Mouse (Mus musculus): ENCODE measurements around the gene Atcay. TPM values are rescaled to one million over a fixed set of nuclear protein-coding genes. Genes with fewer than 3 reads are reported as not detected.

Gene Atcay
- polyA plus RNA-seq, 1 experiment from 2014 or later = 8.7 TPM

GRCm38 (mm10) chr10:81168087-81168431 lies 62.6 kb downstream of the Atcay start:
- H3K4me1 ChIP-seq = peaks cover 44% of the 10 kb centered on the region
- peak overlapping the region; percentile 98 for H3K4me3 ChIP-seq
- H3K9me3 ChIP-seq (replicated peaks) = no peaks in the 10 kb centered on the region
- peaks cover 27% of the 10 kb centered on the region for H3K36me3 ChIP-seq
- no peaks in the 10 kb centered on the region for H3K27me3 ChIP-seq (ENCODE audit: low read depth, poor library complexity, severe bottlenecking)
- peak overlapping the region; percentile 92 for H3K27ac ChIP-seq (replicated peaks)
- WGBS = 8% methylated on average over 5 of the region's 5 CpGs
- DNase-seq (ENCODE audit: low spot score) = no peak

DNA sequence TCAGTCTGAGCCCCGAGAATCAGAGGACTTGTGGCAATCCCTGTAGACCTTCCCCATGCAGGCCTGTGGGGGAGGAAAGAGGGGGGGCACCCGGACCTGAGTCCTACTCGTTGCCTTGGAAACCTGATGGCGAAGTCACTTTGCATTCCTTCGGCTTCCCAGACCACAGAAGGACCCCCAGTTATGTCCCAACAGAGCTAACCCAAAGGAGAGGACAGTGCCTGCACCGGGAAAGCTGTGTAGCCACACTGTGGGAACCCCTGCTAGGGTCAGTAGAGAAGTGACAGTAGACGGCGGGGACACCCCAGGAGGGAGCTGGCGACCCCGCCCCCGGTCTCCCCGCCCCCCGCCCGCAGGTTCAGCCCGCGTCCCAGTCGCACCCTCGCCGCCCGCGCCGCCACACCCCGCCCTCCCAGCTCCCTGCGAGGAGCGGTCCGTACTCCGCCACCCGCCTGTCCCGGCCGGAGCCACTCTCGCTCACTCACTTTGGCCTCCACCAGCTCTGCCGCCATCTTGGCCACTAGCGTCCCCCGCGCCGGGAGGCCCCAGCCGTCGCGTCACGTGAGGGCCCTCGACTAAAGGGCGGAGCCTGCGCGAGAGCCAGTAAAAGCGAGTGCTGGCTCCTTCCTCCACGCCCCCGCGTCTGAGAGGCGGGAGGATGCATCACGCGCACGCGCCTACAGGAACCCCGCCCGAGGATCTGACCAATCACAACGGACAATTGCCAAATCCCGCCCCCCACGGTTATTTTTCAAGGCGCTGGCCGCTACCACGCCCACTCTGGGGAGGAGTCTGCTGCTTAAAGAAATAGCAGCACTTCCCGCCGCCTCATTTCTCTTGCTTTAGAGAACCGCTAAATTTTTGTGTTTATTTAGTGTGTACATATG lies 63.2 kb downstream of the Atcay start, which contains the start of gene Pias4:
Gene Pias4, minus strand, starts transcription at position 724 of the 887 bp plus-strand sequence.
- H3K9me3 ChIP-seq (replicated peaks) = no peaks in the 10 kb centered on the region
- peak within 1 kb of the TSS; percentile 92 for H3K27ac ChIP-seq (replicated peaks)
- WGBS = under 1% methylated on average over 57 of the region's 64 CpGs
- H3K36me3 ChIP-seq = peaks cover 33% of the 10 kb centered on the region
- peak within 1 kb of the TSS; percentile 98 for H3K4me3 ChIP-seq
- DNase-seq (ENCODE audit: low spot score) = peak; percentile 100
- peaks cover 42% of the 10 kb centered on the region for H3K4me1 ChIP-seq
- H3K27me3 ChIP-seq (ENCODE audit: low read depth, poor library complexity, severe bottlenecking) = no peaks in the 10 kb centered on the region

DNA sequence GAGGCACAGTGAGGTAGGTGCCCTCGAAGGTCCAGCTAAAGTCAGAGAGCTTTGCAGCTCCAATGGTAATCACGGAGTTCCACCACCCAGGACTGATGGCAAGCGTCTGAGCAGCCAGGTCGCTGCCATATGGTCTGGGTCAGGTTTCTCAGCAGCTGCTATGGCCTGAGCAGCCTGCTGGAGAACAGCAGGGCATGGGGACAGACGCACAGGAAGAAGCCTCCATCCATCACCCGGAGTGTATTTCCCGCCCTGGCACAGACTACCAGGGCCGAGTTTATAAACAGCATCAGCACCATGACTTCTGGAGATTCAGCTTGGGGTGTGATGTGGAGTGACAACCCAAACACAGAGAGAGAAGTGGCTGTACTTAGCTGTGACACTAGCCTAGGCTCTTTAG lies 65.5 kb downstream of the Atcay start:
- Histone ChIP-seq H3K27ac (replicated peaks) (no peak overlapping the region), H3K9me3 (replicated peaks) (no peaks in the 10 kb centered on the region), H3K27me3 (ENCODE audit: low read depth, poor library complexity, severe bottlenecking) (no peaks in the 10 kb centered on the region), H3K4me1 (peaks cover 48% of the 10 kb centered on the region), H3K36me3 (peaks cover 56% of the 10 kb centered on the region), H3K4me3 (no peak overlapping the region)
- DNase-seq (ENCODE audit: low spot score) = no peak
- 88% methylated on average over 8 of the region's 8 CpGs for WGBS

DNA sequence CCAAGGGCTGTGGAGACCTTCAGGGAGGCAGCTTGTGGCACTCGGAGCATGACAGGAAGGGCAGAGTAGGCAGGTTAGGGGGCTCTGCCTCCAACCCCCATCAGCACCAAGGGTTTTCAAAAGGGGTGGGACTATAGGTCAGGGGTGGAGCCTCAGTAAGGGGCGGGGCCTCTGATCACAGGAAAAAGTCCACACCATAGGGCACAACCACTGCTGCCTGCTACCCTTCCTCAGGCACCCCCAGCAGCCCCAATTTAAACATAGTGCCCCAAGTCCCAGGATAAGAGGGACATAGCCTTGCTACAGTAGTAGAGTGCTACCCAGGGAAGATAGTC lies 68.3 kb downstream of the Atcay start:
- Histone ChIP-seq H3K27ac (replicated peaks) (no peak overlapping the region), H3K27me3 (ENCODE audit: low read depth, poor library complexity, severe bottlenecking) (no peaks in the 10 kb centered on the region), H3K36me3 (peaks cover 83% of the 10 kb centered on the region), H3K4me1 (peaks cover 26% of the 10 kb centered on the region), H3K9me3 (replicated peaks) (no peaks in the 10 kb centered on the region), H3K4me3 (peak overlapping the region; percentile 9; the same call in 1 of the 2 replicates)
- no peak for DNase-seq (ENCODE audit: low spot score)
- 89% methylated on average over 2 of the region's 2 CpGs for WGBS

- no peaks in the 10 kb centered on the region for H3K27me3 ChIP-seq (ENCODE audit: low read depth, poor library complexity, severe bottlenecking)
- H3K4me1 ChIP-seq = peaks cover 21% of the 10 kb centered on the region
- no peaks in the 10 kb centered on the region for H3K9me3 ChIP-seq (replicated peaks)
- H3K36me3 ChIP-seq = peaks cover 88% of the 10 kb centered on the region
- DNase-seq (ENCODE audit: low spot score) = no peak
- H3K4me3 ChIP-seq = peak overlapping the region; percentile 9; the same call in 1 of the 2 replicates
- WGBS = 97% methylated on average over 8 of the region's 8 CpGs
- peak overlapping the region; percentile 42; the same call in 1 of the 2 replicates for H3K27ac ChIP-seq (replicated peaks)
Measured at GRCm38 (mm10) chr10:81161602-81162317, 68.9 kb downstream of the Atcay start.

DNA sequence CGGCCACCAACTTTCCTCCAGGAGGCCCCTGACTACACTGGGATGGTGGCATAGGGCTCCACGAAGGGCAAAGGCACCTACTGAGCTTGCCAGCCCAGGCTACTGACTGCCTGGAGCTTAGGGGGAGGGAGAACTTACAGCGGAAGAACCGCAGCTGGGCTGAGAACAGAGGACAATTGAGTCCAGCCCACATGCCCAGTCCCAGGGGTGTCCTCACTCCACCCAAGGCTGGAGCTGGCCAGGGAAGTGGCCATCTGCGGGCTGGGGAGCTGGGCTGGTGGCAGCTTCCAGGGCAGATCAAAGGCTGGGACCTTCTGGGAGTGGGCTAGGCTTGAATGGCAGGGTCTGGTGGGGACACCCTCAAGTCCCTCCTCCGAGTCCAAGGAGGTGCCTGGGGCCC lies 75.9 kb downstream of the Atcay start:
- Histone ChIP-seq H3K27ac (replicated peaks) (0 out of 2 replicates have a peak overlapping the region, but pooled peaks have one; percentile 1), H3K9me3 (replicated peaks) (no peaks in the 10 kb centered on the region), H3K4me3 (no peak overlapping the region), H3K27me3 (ENCODE audit: low read depth, poor library complexity, severe bottlenecking) (no peaks in the 10 kb centered on the region), H3K4me1 (peaks cover 5% of the 10 kb centered on the region; the same call in 1 of the 2 replicates), H3K36me3 (peaks cover 87% of the 10 kb centered on the region)
- 85% methylated on average over 6 of the region's 6 CpGs for WGBS
- no peak for DNase-seq (ENCODE audit: low spot score)

Small RNA genes within 50 kb of the gene (microRNA-seq; reads per million reads assigned to microRNA genes)
- 16.8 reads per million, percentile 29 among the genes with 10 or more reads in this experiment for gene Mir3057

Other genes starting within 250 kb of the Atcay start
- 6.0 and 8.4 TPM in 2 replicates for gene Gng7, start 215.9 kb downstream of the Atcay start, polyA plus RNA-seq (2016; fragmentation: Nextera tagmentation; extraction: Ambion mirVana)
- 3.0 and 6.4 TPM in 2 replicates for gene Diras1, start 205.2 kb downstream of the Atcay start, polyA plus RNA-seq (2016; fragmentation: Nextera tagmentation; extraction: Ambion mirVana)
- 17.4 and 26.6 TPM in 2 replicates for gene Slc39a3, start 193.4 kb downstream of the Atcay start, polyA plus RNA-seq (2016; fragmentation: Nextera tagmentation; extraction: Ambion mirVana)
- 289 and 314 TPM in 2 replicates for gene Sgta, start 170.7 kb downstream of the Atcay start, polyA plus RNA-seq (2016; fragmentation: Nextera tagmentation; extraction: Ambion mirVana)
- 87.1 and 107 TPM in 2 replicates for gene Thop1, start 160.8 kb downstream of the Atcay start, polyA plus RNA-seq (2016; fragmentation: Nextera tagmentation; extraction: Ambion mirVana)
- gene Creb3l3, start 132.0 kb downstream of the Atcay start, polyA plus RNA-seq (2016; fragmentation: Nextera tagmentation; extraction: Ambion mirVana) = 0.35 and 0.60 TPM in 2 replicates
- gene Map2k2, start 124.9 kb downstream of the Atcay start, polyA plus RNA-seq (2016; fragmentation: Nextera tagmentation; extraction: Ambion mirVana) = 215 TPM in 2 replicates
- gene Zbtb7a, start 95.6 kb downstream of the Atcay start, polyA plus RNA-seq (2016; fragmentation: Nextera tagmentation; extraction: Ambion mirVana) = 7.8 and 9.8 TPM in 2 replicates
- 61.4 and 68.5 TPM in 2 replicates for gene Pias4, start 62.9 kb downstream of the Atcay start, polyA plus RNA-seq (2016; fragmentation: Nextera tagmentation; extraction: Ambion mirVana)
- gene Eef2, start 54.2 kb downstream of the Atcay start, polyA plus RNA-seq (2016; fragmentation: Nextera tagmentation; extraction: Ambion mirVana) = 528 and 571 TPM in 2 replicates
- 52.7 and 53.3 TPM in 2 replicates for gene Dapk3, start 47.8 kb downstream of the Atcay start, polyA plus RNA-seq (2016; fragmentation: Nextera tagmentation; extraction: Ambion mirVana)
- 0.09 TPM in 1 of 2 replicates, not detected in the other for gene 4930442H23Rik, start 47.0 kb downstream of the Atcay start, polyA plus RNA-seq (2016; fragmentation: Nextera tagmentation; extraction: Ambion mirVana)
- not detected in 2 replicates for gene Nmrk2, start 28.8 kb downstream of the Atcay start, polyA plus RNA-seq (2016; fragmentation: Nextera tagmentation; extraction: Ambion mirVana)
- gene Zfr2, start 2.3 kb upstream of the Atcay start, polyA plus RNA-seq (2016; fragmentation: Nextera tagmentation; extraction: Ambion mirVana) = 3.5 and 6.3 TPM in 2 replicates
- gene Matk, start 22.1 kb upstream of the Atcay start, polyA plus RNA-seq (2016; fragmentation: Nextera tagmentation; extraction: Ambion mirVana) = 3.7 and 4.2 TPM in 2 replicates
- 229 and 258 TPM in 2 replicates for gene Mrpl54, start 36.1 kb upstream of the Atcay start, polyA plus RNA-seq (2016; fragmentation: Nextera tagmentation; extraction: Ambion mirVana)
- 50.5 and 55.5 TPM in 2 replicates for gene Apba3, start 36.1 kb upstream of the Atcay start, polyA plus RNA-seq (2016; fragmentation: Nextera tagmentation; extraction: Ambion mirVana)
- 6.5 and 6.9 TPM in 2 replicates for gene Tjp3, start 60.7 kb upstream of the Atcay start, polyA plus RNA-seq (2016; fragmentation: Nextera tagmentation; extraction: Ambion mirVana)
- gene Pip5k1c, start 62.1 kb upstream of the Atcay start, polyA plus RNA-seq (2016; fragmentation: Nextera tagmentation; extraction: Ambion mirVana) = 55.0 and 60.8 TPM in 2 replicates
- 53.5 and 53.6 TPM in 2 replicates for gene Cactin, start 90.3 kb upstream of the Atcay start, polyA plus RNA-seq (2016; fragmentation: Nextera tagmentation; extraction: Ambion mirVana)
- 2.9 and 3.3 TPM in 2 replicates for gene Tbxa2r, start 97.9 kb upstream of the Atcay start, polyA plus RNA-seq (2016; fragmentation: Nextera tagmentation; extraction: Ambion mirVana)
- not detected in 2 replicates for gene Gipc3, start 112.4 kb upstream of the Atcay start, polyA plus RNA-seq (2016; fragmentation: Nextera tagmentation; extraction: Ambion mirVana)
- 102 and 115 TPM in 2 replicates for gene Hmg20b, start 119.6 kb upstream of the Atcay start, polyA plus RNA-seq (2016; fragmentation: Nextera tagmentation; extraction: Ambion mirVana)
- gene Mfsd12, start 126.7 kb upstream of the Atcay start, polyA plus RNA-seq (2016; fragmentation: Nextera tagmentation; extraction: Ambion mirVana) = 9.3 and 10.6 TPM in 2 replicates
- 0.38 and 0.39 TPM in 2 replicates for gene 4930404N11Rik, start 135.0 kb upstream of the Atcay start, polyA plus RNA-seq (2016; fragmentation: Nextera tagmentation; extraction: Ambion mirVana)
- 138 and 146 TPM in 2 replicates for gene Fzr1, start 147.7 kb upstream of the Atcay start, polyA plus RNA-seq (2016; fragmentation: Nextera tagmentation; extraction: Ambion mirVana)
- gene Dohh, start 153.6 kb upstream of the Atcay start, polyA plus RNA-seq (2016; fragmentation: Nextera tagmentation; extraction: Ambion mirVana) = 93.4 and 98.7 TPM in 2 replicates
- 2.9 and 3.4 TPM in 2 replicates for gene Gm48551, start 153.6 kb upstream of the Atcay start, polyA plus RNA-seq (2016; fragmentation: Nextera tagmentation; extraction: Ambion mirVana)
- 1.7 and 2.9 TPM in 2 replicates for gene Gm48552, start 158.2 kb upstream of the Atcay start, polyA plus RNA-seq (2016; fragmentation: Nextera tagmentation; extraction: Ambion mirVana)
- 1.7 and 2.3 TPM in 2 replicates for gene Smim24, start 162.2 kb upstream of the Atcay start, polyA plus RNA-seq (2016; fragmentation: Nextera tagmentation; extraction: Ambion mirVana)
- gene Nfic, start 224.8 kb upstream of the Atcay start, polyA plus RNA-seq (2016; fragmentation: Nextera tagmentation; extraction: Ambion mirVana) = 8.7 and 11.7 TPM in 2 replicates

All from midbrain, embryonic 10.5 days (tissue).